Mouse (Mus musculus): ENCODE data around the gene Zdhhc19.

Gene Zdhhc19

GRCm38 (mm10) chr16:32551346-32551747 is 55.3 kb downstream of the Zdhhc19 start:
- DNase-seq = no peak

- no peak for DNase-seq
Observed at GRCm38 (mm10) chr16:32555588-32555987, 59.5 kb downstream of the Zdhhc19 start.

- DNase-seq = no peak
Observed at GRCm38 (mm10) chr16:32559493-32559892, 63.4 kb downstream of the Zdhhc19 start.

DNA sequence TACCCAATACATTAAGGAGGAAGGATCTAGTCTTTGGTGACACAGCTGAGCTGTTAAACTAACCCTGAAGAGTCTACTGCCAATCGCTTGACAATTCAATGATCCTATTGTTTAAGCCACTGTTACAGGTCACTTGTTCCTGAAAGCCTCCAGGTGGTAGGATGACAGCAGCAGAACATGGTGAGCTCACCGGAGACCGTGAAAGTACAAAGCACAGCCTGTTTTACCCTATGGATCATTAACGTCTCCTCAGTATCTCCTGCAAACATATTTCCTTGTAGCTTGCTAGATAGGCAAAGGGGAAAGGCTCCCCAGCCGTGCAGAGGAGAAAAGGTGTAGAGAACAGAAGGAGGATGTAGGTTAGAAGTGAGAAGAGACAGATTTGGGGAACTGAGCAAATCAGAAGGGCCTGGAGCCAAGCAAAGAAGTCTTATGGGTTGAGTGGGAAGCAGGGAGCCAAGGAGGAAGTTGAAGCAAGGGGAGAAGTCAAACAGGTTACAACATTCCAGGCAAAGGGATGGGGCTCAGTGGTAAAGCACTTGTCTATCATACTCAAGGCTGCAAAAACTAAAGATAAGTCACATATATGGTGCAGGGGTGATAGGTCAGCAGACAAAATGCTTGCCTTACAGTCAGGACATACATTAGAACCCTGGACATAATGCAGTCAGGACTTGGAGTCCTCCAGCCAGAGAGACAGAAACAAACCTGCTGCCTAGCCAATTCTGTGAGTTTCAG is 67.2 kb downstream of the Zdhhc19 start:
- no peak for DNase-seq

DNA sequence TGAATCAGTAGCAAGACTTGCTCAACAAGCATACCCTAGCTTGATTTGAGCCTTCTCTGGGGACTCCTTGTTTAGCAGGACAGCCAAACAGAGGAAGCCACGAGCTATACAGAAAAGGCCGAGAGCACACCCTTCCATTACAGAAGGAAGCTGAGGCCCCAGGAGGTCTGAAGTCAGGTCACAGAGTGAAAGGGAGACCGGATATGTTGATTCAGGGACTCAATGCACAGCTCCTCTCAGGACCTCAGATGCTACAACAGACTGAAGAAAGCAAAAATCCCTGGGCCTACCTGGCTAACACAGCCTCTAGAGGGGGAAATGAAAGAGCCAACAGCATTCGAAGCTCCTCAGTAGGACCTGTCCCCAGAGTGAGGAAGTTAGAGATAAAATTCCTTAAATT is 71.2 kb downstream of the Zdhhc19 start:
- peak in 1 of 2 experiments; percentile 2 for DNase-seq

- DNase-seq = no peak
Observed at GRCm38 (mm10) chr16:32568401-32568800, 72.3 kb downstream of the Zdhhc19 start.

- DNase-seq = no peak
Observed at GRCm38 (mm10) chr16:32570042-32570441, 74.0 kb downstream of the Zdhhc19 start.

DNA sequence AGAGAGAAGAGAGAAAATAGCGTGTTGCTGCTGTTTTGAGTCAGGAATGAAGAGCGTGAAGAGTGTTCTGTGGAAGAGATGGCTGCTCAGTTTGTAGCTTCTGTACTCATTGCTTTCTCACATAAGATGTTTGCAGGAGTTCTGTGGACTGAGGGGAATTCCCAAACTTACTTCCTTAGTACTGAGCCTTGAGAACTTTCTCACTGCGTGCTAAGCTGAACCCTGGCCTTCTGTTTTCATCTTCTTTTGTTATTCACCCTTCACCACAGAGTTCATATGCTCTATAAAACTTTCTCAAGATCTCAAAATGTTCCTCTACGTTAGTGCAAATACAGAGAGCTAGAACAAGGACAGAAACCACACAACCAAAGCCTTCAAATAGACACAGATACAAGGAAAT is 76.5 kb downstream of the Zdhhc19 start:
- no peak for DNase-seq

DNA sequence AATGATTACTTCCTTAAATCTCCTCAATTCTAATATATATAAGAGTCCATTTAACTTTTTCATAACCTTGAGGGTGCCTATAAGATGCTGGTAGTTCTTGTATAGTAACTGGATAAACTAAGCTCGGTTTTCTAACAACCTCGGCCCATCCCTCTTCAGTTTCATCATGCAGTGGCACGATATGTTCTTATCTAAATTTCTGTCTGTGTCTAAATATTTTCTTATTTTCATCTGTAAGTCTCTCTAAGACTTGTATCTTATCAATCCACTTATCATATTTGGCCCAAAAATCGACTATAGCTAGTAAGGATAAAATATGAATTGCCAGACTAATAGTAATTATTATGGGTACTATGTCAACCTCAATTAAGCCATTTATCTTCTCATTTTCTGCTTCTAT is 90.4 kb downstream of the Zdhhc19 start:
- no peak for DNase-seq

DNA sequence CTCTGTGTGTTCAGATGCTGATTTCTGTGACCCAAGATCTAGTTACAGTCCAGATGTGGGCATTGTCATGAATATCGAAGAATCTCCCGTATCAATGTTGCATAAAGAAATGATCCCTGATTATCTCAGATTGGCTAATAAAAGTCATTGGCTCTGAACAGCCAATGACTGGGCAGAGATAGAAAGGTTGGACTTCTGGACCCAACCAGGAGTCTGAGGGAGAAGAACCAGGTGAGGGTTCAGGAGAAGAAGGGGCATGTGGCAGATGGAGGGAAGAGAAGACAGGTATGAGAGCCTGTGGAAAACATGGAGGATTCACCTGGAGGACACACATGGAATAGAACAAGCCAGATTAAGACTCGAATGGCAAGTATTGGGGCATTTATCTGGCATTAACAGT is 92.5 kb downstream of the Zdhhc19 start:
- no peak for DNase-seq

DNA sequence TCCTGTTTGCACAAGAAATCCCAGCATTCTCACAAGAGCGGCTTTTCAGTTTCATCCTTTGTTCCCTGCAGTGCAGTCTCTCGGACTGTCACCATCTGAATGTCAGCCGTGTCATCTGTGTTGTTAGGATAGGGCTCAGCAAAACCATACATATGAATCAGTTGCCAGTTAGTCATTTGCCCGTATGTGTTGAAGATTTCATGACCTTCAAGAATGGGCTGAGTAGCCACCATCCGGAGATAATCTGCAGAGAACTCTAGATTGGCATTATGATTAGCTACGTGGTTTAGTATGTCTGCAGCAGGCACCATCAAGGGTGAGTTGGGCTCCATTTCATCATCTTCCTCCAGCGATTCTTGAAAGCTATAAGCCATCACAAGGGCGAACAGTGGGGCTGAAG is 95.5 kb downstream of the Zdhhc19 start:
- DNase-seq = no peak

DNA sequence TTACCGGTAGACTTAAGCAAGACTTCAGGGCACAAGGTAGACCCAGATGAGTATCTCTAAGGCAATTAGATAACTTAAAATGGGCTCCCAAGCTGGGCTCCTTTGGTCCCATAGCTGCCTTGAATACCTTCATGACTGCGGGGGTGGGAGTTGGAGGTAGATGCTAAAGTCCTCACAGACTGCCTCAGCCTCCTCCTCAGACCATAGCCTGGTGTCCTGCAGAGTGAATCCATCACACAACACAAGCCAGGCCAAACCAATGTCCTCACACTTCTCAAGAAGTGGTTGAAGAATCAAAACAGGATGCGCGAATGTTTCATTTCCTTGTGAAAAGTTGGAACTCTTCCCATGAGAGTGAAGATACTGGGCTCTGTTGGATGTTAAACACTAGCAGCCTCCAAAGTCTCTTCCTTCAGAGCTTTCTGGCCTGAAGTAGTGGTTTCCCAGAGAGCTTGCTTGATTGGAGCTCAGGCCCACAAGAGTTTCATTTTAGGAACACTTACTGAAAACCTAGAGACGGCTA is 97.3 kb downstream of the Zdhhc19 start:
- no peak for DNase-seq

- DNase-seq = no peak
Observed at GRCm38 (mm10) chr16:32593916-32594315, 97.9 kb downstream of the Zdhhc19 start.

DNA sequence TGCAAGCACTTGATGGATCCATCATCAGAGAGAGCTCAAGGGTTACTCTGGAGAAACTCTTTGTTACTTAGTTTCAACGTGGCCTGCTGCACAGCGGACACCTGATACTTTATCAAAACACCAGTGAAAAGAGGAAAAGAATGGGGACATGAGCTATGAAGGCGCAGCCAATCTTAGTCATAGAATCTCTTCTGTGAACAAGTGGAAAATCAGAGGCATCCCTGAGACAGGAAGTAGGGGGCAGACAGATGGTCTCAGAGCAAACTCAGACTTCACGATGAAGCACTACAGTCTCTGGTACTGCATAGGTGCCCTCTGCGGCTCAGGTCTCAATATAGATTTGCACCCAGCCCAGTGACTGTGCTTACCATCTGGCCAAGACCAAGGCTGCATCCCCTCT is 98.6 kb downstream of the Zdhhc19 start:
- no peak for DNase-seq

- DNase-seq = no peak
Observed at GRCm38 (mm10) chr16:32595142-32595855, 99.2 kb downstream of the Zdhhc19 start.

GRCm38 (mm10) chr16:32597909-32598381 is 101.9 kb downstream of the Zdhhc19 start:
- no peak for DNase-seq

- DNase-seq = no peak
Observed at GRCm38 (mm10) chr16:32599151-32599550, 103.1 kb downstream of the Zdhhc19 start.

DNA sequence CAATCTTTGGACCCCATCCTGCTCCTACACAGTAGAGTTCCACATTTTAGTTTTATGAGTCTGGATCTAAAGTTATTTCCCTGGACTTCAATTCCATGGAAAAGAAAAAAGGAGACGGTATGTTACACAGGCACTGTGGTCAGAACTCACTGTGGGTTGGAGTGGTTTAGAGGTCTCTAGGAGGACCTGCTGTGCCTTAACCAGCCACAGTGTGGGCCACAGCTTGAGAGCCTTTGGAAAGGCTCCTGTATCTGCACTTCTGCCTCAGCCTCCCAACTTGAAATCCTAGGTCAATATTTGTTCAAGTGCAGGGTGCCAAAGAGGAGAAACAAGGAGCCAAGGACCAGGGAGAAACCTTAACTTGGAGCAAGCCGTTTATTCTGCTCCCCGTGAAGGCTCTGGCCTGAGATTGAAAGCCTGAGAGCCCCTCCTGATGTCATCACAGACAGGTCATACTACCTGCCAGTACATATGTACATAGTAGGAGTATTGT is 106.2 kb downstream of the Zdhhc19 start:
- no peak for DNase-seq

DNA sequence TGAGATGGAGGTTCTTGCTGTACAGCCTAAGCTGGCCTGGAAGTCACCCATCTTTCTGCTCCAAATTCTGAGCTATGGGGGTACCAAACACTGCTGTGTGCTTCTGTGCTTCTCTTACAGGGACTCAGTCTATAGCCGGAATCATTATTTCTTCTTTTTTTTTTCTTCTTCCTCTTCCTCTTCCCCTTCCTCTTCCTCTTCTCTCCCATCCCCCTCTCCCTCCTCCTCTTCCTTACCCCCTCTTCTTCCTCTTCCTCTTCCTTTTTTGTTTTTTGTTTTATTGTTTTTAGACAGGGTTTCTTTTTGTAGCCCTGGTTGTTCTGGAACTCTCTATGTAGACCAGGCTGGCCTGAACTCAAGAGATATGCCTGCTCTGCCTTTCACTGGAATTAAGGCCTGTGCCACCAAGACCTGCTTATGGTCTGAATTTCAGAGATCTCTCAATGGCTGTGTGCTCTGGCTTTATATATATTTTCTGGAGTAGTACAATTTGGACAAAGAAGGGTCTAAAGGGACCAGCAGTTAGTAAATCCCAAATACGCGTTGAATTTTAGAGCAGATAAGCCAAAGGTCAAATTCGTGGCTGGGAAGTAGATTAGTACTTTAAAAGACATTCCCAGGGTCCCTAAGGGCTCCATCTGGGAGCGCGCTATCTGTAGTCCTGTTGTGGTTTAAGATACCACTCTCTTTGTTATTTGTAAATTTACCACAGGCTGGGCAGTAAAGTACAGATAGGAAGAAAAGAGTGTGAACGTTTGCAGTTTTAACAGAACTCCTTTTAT is 111.7 kb downstream of the Zdhhc19 start:
- DNase-seq = peak in 1 of 2 experiments; percentile 12

GRCm38 (mm10) chr16:32608344-32608711 is 112.3 kb downstream of the Zdhhc19 start:
- DNase-seq = no peak

- peak; percentile 97 to 98 for DNase-seq
Observed at GRCm38 (mm10) chr16:32608712-32609400, 112.8 kb downstream of the Zdhhc19 start, which contains the start of gene Tfrc. Tfrc (plus strand) TSS chr16:32608920.

DNA sequence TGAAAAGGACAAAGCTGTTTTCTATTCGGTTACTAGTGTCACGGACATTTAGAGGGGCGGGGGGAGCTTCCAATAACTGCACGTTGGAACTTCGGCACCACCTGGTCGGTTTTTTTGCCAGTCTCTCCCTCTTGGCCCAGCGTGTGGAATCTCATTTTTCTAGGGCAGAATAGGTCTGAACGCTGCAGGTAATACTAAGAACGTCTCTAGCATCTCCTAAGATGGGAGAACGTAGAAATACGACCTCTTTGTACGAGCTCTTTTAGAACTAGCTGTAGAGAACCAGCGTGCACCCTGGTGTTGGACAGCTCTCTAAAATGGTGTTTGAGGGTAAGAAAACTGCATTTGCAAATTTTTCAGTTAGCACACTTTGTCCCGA is 113.3 kb downstream of the Zdhhc19 start:
- DNase-seq = no peak

Data from B cell, adult 2 months (primary cell).